Mouse (Mus musculus) liver, adult 2 months (tissue): ENCODE data around the gene Ficd.

Experiments used
- CTCF ChIP-seq: fragments of 200-500 bp; IDR thresholded peaks from 2 replicates; pipeline ENCODE4 v1.5.1; 2011; ENCODE audit warnings: low read depth, low read length, control low read depth
- POLR2A ChIP-seq: fragments of 200-500 bp; IDR thresholded peaks from 2 replicates; pipeline ENCODE4 v1.6.1; 2011; ENCODE audit warnings: low read length, control low read depth; ENCODE audit not compliant: insufficient read depth; ENCODE audit errors: extremely low read depth

GRCm38 (mm10) chr5:113737607-113738237, 2.1 kb downstream of the Ficd start:
- TF ChIP-seq CTCF = no peak
- no peak for TF ChIP-seq POLR2A
